Mouse (Mus musculus) myocyte (in vitro differentiated cells): ENCODE data around the gene Gm21988.
A peak's percentile ranks its signal among the peaks of the same experiment; 100 is the strongest.

Experiments
- MYOD1 ChIP-seq, 3 experiments: IDR thresholded peaks; one replicate each; pipeline ENCODE4 v1.6.1; 2011; ENCODE audit warnings: control low read depth in 2 of 3, low read depth in 2 of 3, mild to moderate bottlenecking in 2 of 3, moderate library complexity in 1 of 3; ENCODE audit not compliant: insufficient read length in 2 of 3, control insufficient read depth in 1 of 3
- POLR2A ChIP-seq: IDR thresholded peaks from one replicate; pipeline ENCODE4 v1.6.1; 2011; ENCODE audit warnings: low read depth, mild to moderate bottlenecking, control low read depth, moderate library complexity; ENCODE audit not compliant: insufficient read length
- POLR2AphosphoS2 ChIP-seq: IDR thresholded peaks from one replicate; pipeline ENCODE4 v1.6.1; 2011; ENCODE audit warnings: low read depth, control low read depth; ENCODE audit not compliant: insufficient read length
- SRF ChIP-seq: IDR thresholded peaks from one replicate; pipeline ENCODE4 v1.6.1; 2011; ENCODE audit warnings: low read depth; ENCODE audit not compliant: control insufficient read depth, insufficient read length
- TCF12 ChIP-seq: IDR thresholded peaks from one replicate; pipeline ENCODE4 v1.6.1; 2011; ENCODE audit warnings: mild to moderate bottlenecking, control low read depth; ENCODE audit not compliant: poor library complexity, insufficient read depth, severe bottlenecking
- TCF3 ChIP-seq: IDR thresholded peaks from one replicate; pipeline ENCODE4 v1.6.1; 2011; ENCODE audit warnings: low read depth, control low read depth; ENCODE audit not compliant: insufficient read length

DNA sequence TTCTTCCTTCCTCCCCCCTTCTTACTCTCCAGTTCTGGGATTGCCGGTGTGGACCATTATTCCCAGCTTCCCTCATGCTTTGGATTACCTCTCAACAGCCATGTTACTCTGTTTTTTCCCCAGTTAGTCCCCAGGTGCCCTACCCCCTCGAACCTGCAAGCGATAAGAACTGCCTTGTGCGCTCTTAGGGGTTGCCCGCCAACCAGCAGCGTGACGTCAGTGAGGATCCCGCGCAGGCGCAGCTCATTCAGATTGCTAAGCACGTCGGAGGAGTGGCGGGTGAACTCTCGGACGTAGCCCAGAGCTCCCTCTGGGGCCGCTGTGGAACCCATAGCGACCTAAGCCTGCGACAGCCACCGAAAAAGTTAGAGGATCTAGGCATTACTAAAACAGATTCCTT, 10.8 kb downstream of the Gm21988 start:
- TF ChIP-seq POLR2A = peak; percentile 66
- no peak for TF ChIP-seq MYOD1 (IDR thresholded peaks at IDR 0.05; ENCODE audit: control insufficient read depth in 1 of 3, insufficient read length in 2 of 3, low read depth in 2 of 3)
- no peak for TF ChIP-seq TCF3
- no peak for TF ChIP-seq SRF
- peak; percentile 41 for TF ChIP-seq POLR2AphosphoS2
- TF ChIP-seq TCF12 = no peak
